Mouse (Mus musculus): ENCODE results near the gene Mast3.
"Not testable (repeated sequence)": the region's sequence is repeated elsewhere in the genome, so short reads cannot be mapped to it uniquely, and the experiment has no call there.

Gene Mast3

DNA sequence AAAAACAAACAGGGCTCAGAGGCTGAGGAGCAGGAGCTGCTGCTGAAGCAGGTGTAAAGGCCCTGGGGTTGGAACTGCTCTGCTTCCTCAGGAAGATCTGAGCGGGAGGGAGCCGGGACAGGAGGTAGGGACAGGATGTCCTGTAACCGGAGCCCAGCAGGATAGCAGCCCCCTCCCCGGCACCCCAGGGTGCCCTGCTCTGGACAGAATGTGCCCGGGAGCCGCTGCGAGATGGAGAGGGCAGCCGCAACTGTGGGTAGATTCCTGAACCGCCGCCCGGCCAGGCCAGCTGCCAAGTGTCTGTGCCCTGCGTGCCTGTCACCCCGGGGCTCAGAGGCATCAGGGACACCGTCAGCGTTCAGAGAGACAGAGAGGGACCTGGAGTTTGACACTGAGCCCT lies 28.7 kb upstream of the Mast3 start:
- no peak for DNase-seq

DNA sequence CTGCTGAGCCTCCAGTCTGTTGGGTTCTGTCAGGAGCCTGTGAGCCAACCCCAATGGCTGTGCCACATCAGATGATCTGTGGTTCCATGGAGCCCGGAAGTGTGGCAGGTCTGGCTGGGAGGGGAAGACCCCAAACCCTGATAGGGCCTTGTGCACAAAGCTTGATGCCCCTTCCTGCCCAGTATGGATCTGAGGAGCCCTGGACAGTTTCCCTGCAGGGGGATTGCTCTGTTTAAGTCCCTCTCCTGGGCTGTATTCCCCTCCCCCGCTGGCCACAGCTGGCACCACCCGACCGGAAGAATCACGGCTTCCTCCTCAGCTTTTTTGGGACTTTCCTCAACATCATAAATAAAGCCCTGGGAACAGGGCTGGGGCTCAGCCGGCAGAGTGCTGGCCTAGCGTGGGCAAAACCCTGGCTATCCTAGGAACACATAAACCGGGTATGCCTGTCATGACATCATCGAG lies 28.2 kb upstream of the Mast3 start:
- peak; percentile 37 to 44 for DNase-seq

DNA sequence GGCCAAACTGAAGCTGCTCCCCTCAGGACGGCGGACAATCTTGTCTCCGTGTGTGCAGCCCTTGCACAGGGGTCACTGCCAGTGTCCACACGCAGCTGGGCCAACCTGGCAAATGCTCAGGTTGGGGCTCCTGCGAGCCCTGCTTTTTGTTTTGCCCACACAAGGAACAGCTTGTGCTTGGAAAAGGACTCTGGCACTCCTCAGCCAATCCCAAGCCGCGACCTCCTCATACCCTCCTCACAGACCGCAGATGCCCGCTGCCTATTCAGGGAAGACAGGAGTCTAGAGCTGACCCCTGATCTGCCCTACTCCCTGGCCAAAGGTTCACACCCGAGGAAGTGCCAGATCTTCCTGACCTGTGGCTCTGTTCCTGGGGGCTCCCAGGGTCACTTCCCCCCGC lies 27.5 kb upstream of the Mast3 start:
- DNase-seq = no peak

DNA sequence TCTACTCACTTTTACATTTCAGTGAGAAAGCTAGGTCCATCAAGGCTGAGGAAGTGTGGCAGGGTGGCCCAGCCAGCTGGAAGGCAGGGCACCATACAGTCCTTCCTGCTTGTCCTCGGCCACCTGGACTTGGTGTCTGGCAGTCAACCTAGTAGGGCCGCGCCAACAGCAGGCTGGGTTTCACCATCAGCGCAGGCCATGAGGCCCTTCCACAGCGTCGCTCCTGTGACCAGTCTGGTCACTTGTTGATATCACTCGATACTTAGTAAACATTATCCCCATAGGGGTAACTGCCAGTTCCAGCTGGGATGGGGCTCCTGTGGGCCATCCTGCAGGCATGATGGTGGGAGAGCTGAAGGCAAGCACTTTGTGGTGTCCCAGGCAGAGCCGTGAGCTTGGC lies 26.7 kb upstream of the Mast3 start:
- DNase-seq = no peak

DNA sequence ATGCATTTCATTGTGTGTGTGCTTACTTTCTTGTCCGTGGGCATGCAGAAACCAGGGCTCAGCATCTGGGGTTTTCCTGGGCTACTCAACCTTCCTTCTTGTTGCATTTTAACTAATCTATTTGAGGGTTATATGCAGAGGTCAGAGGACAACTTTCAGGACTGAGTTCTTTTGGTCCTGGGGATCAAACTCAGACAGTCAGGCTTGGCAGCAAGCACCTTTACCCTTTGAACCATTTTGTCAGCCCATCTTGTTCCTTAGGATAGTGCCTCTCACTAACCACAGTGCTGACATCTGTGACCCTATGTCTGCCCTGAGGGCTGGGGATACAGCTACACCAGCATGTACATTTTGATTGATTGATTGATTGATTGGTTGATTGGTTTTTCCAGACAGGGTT lies 22.9 kb upstream of the Mast3 start:
- DNase-seq = no peak

DNA sequence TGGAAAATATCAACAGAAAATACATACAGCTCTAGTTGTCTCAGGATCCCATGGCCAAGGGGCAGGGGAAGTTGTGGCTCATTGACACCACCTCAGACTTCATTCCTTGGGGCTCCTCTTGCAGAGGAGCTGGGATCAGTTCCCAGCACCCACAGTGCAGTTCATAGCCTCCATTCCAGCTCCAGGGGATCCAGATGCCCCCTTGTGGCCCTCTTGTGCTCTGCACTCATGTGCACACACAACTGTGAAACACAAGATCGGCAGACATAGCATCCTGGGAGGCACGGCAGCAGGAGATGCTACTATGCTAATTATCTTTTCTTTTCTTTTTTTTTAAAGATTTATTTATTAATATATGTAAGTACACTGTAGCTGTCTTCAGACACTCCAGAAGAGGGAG lies 22.2 kb upstream of the Mast3 start:
- no peak for DNase-seq

DNA sequence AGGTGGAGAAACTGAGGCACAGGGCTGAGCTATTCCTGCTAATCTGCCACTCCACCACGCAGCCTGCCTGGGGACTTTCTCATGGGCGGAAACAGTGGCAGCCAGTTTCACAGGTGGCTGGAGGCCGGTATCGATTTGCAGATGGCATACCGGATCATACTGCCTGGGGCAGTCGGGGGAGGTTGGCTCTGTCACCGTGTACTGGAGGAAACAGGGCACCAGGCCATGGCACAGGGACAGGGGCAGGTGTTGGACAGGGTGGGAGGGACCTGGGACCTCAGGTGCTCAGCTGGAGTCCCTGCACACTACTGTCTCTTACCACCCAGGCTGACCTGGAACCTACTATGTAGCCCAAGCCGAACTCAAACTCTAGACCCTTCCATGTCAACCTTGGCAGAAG lies 21.0 kb upstream of the Mast3 start:
- no peak for DNase-seq

DNA sequence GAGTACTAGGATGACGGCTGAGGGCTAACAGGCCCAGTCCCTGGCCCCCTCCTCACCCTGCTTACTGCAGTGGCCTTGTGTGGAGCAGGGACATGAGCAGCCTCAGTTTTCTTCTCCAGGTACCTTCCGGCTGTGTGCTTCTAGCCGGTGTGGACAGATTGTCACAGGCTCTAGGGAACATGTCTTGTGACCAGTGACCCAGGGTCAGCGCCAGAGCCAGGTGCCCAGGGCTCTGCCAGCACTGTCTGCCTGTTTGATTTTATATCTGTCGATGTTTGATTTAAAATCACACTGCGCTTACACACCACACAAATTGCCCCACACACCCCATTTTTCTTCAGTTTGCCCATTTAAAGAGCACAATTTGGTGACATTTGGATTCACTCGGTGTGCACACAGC lies 18.9 kb upstream of the Mast3 start:
- no peak for DNase-seq

DNA sequence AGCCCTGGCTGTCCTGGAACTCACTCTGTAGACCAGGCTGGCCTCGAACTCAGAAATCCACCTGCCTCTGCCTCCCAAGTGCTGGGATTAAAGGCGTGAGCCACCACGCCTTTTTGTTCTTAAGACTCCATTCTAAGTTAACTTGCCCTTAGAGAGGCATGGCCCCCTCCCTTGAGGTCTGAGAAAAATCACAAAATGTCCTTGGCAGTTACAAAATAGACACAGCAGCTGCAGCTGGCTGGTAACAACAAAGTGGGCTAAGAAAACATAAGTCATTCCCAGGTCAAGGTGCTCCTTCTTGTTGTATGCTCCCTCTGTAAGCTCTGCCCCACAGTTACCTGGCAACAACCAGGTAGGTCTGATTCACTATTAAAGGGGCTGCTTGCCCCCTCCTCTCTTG lies 17.7 kb upstream of the Mast3 start:
- DNase-seq = not testable (repeated sequence)

DNA sequence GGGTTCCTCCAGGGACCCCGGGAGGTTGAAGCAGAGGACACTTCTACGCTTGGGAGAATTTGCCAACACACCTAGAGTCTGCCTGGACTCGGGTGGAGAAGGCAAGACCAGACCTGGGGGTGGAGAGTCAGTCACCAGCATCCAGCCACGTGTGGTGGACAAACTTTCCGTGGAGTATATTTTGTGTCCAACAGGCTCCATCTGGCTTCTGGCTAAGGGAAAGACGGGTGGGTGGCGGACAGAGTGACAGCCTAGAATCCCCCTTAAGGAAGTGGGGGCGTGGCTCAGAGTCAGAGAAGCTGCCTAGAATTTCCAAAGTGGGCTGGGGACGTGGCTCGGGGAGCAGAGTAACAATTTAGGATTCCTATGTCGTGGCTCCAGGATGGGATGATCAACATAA lies 17.1 kb upstream of the Mast3 start:
- DNase-seq = no peak

DNA sequence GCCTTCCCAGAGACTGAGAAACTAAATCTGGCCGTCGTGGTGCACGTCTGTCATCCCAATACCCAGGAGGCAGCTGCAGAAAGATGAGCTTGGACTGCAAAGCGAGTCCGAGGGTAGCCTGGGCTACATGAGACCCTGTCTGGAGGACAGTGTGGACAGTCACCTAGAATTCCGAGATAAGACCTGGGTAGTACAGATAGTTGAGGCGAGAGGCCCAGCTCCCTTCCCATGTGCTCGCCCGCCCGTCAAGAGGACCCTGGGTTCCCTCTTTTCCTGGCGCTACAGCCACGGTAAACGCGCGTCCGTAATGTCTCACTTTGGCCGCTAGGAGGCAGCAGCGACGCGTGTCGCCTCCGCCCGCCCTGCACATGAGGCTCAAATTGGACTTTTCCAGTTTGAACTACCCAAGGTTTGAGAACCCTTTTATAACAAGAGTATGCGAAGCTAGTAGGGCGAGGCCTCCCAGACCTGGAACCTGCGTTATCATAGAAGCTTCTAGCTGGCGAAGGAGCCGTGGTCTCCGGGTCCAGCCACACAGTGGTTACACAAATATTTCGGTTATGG lies 16.6 kb upstream of the Mast3 start:
- DNase-seq = peak; percentile 77 to 80

DNA sequence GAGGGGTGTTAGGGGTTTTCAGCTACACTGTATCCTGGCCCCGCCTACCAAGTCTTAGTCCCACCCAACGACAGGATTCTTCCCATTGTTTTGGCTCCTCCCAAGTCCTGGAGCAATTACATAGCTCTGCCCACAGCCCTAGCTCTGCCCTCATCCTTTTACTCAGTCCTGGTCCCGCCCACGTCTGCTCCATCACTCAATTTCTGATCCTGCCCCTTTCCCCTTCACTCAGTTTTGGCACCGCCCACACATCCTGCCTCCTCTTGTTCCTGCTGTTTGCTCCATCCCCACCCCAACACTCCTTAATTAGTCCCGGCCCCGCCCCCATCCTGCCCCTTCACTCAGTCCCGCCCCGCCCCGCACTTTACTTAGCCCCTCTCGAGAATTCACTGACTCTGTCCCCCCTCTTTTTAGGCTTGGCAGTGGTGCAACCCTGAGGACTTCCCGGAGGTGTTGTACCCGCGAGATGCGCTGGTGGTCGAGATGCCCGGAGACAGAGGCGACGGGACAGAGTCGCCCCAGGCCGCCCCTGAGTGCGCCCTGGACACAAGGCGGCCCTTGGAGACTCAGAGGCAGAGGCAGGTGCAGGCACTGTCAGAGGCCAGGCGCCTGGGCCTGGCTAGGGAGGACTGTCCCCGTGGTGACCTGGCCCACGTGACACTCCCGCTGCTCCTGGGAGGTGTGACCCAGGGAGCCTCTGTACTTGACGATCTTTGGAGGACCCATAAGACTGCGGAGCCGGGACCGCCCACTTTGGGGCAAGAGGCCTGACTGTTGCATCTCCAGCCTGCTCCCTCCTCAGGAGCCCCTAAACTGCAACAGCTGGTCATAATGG lies 15.5 kb upstream of the Mast3 start:
- DNase-seq = no peak

DNA sequence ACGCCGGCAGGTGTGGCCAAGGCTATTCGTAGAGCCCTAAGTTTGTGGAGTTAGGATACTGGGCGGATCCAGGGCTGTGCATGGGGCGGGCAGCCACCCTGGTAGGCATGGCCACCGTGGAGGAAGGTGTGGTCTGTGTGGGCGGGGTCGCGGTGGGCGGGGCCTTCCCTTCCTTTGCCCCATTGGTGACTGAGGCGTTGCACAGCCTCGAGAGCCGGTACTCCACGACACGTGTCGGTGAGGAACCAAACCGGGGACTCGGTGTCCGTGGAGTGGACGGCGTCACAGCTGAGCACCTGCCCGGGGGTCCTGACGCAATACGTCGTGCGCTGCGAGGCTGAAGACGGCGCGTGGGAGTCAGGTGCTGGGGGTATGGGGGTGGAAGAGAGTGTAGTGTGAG lies 11.8 kb upstream of the Mast3 start:
- DNase-seq = peak; percentile 72

DNA sequence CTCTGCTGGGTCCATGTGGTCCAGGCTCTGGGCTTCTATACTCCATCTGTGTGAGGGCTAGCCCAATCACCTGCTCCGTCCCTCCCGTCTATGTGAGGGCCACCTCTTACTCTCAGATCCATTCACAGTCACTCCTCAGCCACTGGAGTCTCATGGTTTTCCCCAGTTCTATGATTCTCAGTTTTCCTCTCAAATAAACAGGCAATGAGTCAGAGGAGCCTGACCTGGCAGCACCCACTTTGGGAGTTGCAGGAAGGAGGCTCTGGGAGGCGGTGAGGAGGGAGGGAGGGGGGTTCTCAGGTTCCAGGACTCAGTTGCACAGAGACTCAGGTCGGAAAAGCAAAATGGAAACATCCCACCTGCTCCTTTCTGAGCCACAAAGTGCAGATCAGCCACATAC lies 8.0 kb upstream of the Mast3 start:
- DNase-seq = no peak

DNA sequence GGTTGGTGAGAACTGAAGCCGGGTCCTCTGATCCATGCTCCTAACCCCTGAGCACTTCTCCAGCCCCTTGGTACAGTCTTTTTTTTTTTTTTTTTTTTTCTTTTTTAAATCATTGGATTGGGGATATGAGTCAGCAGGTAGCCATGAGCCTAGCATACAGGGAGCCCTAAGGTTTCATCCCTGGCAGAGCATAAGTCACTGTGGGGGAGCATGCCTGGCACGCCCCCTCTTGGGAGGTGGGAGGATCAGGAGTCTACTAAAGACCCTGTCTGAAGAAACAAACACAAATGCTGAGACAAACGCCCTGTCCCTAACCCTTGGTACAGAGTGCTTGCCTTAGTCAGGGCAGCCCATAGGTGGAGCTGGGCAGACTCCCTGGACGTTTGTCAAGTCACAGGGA lies 7.2 kb upstream of the Mast3 start:
- DNase-seq = no peak

DNA sequence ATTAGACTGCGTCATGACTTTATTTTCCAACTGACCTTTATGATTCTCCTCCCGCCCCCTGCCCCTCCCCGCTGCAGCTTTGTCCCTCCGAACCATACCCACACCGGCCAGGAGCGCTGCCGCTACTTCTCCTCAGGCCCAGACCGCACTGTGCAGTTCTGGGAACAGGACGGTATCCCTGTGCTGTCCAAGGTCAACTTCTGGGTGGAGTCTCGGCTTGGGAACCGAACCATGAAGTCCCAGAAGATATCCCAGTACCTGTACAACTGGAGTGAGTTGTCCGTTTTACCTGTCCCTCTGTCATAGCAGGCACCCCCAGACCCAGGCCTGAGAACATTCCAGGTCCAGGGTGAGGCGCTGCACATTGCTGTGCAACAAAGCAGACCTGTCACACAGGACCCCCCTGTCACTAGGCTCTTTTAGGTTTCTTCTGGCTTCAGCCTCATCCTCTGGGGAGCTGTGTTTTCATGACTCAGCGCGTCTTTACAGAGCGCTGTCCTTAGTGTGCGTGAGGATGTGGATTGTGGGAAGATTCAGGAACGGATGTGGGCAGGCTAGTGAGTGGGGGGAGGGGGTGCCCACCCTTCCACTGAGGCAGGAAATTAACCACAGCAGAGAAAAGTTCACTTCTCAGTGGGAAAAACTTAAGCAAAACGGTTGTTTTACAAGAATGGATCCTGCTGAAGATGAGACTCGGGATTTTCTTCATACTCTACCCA lies 6.3 kb upstream of the Mast3 start:
- no peak for DNase-seq

DNA sequence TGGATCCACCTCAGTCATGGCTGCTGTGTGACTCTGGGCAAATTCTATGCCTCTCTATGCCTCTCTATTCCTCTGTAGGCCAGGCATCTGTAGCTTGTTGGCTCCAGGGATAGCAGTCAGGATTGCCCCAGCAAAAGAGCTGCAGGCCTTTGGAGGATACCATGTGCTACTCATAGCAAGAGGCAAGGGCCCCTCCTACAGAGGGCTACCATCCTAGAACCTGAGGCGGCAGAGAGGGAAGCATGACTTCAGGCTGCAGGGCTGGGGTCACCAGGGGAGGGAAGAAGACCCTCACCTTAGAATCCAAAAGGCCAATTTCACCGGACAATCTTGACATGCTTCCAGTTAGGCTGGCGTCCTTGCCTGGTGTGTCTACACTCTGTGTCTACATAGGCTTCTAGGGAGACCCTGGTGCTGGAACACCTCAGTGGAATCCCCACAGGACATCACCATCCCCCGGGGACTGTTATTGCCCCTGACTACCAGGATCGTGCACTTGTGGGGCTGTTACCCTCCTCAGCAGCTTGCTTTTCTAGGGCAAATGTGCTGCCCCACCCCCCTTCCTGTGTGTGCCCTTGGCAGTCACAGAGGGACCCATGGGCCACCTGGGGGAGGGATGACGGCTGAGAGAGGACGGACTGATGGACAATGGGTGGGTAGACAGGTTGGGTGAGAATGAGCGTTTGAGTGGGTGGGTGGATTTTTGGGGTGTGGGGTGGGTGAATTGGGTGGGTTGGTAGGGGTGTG lies 4.3 kb upstream of the Mast3 start:
- no peak for DNase-seq

DNA sequence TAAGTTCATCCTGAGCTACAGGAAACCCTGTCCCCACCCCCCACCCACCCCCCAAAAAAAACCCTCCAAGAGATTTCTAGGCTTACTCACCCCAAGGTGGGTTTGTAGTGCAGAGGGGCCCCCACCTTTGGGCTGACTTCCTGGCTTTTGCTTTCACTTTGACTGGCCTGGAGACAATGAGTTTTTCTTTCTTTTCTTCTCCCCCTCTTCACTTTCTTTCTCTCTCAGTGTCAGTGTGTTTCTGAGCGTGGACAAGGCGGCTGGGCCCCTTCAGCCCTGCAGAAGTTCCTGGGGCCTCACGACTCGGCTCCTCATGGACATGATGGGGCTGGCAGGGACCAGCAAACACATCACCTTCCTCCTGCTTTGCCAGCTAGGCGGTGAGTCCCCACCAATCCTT lies 3.4 kb upstream of the Mast3 start, which contains the start of gene Il12rb1:
TSS of gene Il12rb1 (plus strand) at position 211 of the 400 bp plus-strand sequence.
- DNase-seq = peak; percentile 41 to 42

DNA sequence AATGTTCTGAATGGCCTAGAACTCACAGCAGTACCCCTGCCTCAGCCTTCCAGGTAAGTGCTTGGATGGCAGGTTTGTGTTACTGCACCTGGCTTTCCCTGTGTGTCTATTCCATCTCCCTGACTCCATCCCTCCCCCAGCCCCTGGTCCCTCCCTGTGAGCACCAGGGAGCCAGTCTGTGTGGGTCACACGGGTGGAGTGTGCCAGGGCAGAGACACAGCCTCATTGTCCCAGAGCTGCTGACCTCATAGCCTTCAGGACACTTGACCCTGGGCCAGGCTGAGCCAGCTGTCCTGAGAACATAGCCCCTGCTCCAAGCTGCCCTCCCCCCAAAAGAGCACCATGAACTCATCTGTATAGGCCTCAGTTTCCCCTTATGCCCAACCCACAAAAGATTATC lies 2.5 kb upstream of the Mast3 start:
- DNase-seq = no peak

DNA sequence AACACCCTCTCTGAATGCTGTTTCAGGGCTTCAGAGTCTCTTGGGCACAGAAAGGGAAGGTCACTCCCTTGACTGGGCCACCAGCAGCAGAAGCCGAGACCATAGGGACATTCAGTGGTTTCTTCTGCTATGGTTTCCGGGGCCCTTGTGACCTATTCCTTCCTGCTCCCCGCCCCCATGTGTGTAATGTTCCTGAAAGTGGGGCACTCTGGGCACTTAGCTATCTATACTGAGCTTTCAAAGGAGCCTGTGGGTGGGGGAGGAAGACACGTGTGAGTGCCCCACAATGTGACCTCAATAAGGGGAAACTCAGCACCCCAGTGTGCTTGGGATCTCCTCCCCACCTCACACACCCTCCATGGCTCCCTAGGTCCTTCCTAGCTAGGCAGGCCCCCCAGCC lies 1.7 kb upstream of the Mast3 start:
- peak; percentile 73 to 77 for DNase-seq

DNA sequence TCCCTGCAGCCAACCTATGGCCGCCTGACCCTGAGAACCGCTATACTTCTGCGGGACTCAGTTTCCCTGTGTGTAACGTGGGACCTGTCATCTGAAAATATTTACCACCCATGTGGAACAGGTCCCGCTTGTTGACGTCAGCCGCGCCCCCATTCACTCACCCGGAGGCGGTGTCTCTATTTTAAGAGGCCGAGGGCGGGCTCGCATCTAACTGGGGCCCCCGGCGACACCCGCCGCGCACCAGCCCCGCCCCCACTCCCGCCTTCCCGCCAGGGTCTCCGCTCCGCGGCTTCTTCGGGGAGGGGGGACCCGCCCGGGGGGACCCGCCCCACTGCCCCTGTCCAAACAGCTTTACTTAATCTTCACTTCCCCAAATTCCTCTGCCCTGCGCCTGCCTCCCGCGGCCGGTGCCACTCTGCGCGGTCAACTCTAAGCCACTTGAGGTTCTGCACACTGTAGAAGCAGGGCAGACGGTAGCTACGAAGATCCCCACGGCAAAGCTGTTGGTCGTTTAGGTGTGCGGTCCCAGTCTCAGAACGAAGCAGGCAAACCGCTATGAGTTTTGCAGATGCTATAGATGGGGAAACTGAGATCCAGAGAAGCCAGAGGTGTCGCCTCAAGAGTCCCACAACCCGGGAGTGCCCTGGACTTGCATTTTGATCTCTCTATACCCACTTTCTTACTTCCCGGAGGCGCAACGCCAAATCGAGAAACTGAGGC lies 933 bp downstream of the Mast3 start:
- peak; percentile 80 to 83 for DNase-seq

DNA sequence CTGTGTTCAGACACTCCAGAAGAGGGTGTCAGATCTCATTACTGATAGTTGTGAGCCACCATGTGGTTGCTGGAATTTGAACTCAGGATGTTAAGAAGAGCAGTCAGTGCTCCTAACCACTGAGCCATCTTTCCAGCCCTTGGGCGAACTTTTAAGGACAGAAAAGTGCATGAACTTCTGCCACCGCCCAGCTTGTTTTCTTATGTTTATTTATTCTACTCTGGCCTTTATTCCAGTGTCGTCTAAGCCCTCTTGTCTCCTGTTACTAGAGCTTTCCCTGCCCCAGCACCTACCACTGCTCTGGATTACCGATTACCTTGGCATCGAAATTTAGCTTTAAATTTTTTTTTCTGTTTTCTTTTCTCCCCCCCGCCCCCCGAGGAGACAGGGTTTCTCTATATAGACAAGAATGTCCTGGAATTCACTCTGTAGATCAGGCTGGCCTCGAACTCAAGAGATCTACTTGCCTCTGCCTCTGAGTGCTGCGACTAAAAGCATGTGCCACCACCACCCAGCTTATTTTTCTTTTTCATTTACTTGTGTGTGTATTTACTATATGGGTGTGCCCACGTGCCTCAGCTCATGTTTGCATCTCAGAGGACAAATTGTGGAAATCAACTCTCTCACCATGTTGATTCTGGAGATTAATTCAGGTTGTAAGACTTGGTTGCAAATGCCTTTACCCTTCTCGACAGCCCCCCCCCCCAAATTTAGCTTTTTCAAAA lies 1.9 kb downstream of the Mast3 start:
- DNase-seq = no peak
